Mouse (Mus musculus) mature B cell (primary cell): ENCODE measurements around the gene Adarb2.

ENCODE experiments used
- in situ Hi-C: fragments of 300-500 bp; cut with MboI; formaldehyde crosslinking; loops from 2 replicates; pipeline ENCODE4 v1.14.3; 2019

Gene Adarb2

DNA sequence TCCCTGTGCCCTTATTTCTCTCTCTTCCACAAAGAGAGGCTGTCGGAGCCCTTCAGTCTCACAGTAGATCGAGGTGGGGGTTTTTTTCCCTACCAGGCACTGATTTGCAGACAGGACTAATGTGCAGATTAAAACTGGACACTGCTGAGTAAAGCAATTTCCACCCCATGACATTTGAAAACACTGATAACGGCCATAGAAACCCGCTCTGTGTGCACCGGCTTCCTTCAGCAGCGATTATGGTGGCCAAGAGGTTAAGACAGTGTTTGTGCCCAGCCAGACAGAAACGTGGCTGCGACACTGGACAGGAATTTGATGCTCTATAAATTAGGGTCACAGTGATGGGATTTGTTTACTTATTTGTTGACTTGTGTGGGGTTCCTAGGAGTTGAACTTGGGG, 590.6 kb downstream of the Adarb2 start:
- in situ Hi-C loops, result no loop called here

DNA sequence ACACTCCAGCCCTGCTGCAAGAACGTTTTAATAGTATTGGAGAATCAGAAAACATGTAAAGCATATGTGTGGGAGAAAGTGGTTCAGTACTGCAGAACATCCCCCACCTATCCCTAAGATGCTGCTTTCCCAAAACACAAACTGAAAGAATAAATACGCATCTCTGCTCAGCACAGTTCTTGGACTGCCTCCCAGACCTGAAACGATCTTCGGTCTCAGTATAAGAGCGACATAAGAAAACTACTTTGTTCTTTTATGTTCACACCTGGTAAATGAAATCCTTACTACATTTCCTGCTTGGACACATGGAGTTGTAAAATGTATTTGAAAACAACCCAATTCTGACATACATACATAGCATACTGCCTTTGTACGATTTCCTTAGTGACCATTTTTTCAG, 597.9 kb downstream of the Adarb2 start:
- in situ Hi-C loops, result no loop called here

DNA sequence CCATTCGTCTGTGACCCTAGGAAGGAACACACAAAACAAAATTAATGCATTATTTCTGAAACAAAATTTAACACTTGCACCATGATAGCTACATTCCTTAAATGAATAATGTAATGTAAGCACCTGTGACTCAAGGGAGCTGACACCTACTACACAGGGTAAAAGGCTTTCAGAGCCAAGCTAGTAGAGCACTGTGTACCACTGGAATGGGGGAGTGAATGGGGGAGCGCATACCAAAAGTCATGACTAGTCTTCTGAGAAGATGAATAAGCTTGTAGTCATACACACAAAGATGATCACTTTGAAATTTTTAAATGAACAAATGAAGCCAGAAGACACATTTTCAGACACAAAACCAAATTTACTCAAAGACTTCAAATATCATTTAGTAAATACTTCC, 603.3 kb downstream of the Adarb2 start:
- in situ Hi-C loops, result no loop called here
